Mouse (Mus musculus): Measurements from ENCODE around the gene Cntn5. TPM values are rescaled to one million over a fixed set of nuclear protein-coding genes. Genes with fewer than 3 reads are reported as not detected.

Gene Cntn5
- total and polyA plus RNA-seq, 2 experiments from 2014 or later, result 23.7 to 24.8 TPM

GRCm38 (mm10) chr9:10350909-10351655 lies 553.5 kb downstream of the Cntn5 start:
- no peak overlapping the region for H3K4me2 ChIP-seq (ENCODE audit: low read depth, low read length, poor library complexity, severe bottlenecking)
- no peak for DNase-seq (ENCODE audit: low spot score)
- H3K27me3 ChIP-seq (ENCODE audit: insufficient read depth, low read length), result no peaks in the 10 kb centered on the region
- H3K4me3 ChIP-seq (ENCODE audit: low read depth, low read length), result no peak overlapping the region
- H3K36me3 ChIP-seq (ENCODE audit: insufficient read depth, low read length), result no peaks in the 10 kb centered on the region
- no peaks in the 10 kb centered on the region for H3K9me3 ChIP-seq (ENCODE audit: low read length)
- no peak for TF ChIP-seq CTCF (IDR thresholded peaks at IDR 0.05)
- H3K4me1 ChIP-seq (ENCODE audit: insufficient read depth, low read length), result no peaks in the 10 kb centered on the region
- ATAC-seq (ENCODE audit: low FRiP score), result no peak
- no peak overlapping the region for H3K27ac ChIP-seq (ENCODE audit: low read depth, low read length)
- no peak overlapping the region for H3K9ac ChIP-seq (replicated peaks; ENCODE audit: low read length, poor library complexity, severe bottlenecking)
- WGBS, result 77% methylated on average over 4 of the region's 4 CpGs

- Histone ChIP-seq H3K9me3 (ENCODE audit: low read length) (no peaks in the 10 kb centered on the region), H3K4me3 (ENCODE audit: low read depth, low read length) (no peak overlapping the region), H3K4me1 (ENCODE audit: insufficient read depth, low read length) (no peaks in the 10 kb centered on the region), H3K27ac (ENCODE audit: low read depth, low read length) (no peak overlapping the region), H3K9ac (replicated peaks; ENCODE audit: low read length, poor library complexity, severe bottlenecking) (no peak overlapping the region), H3K36me3 (ENCODE audit: insufficient read depth, low read length) (no peaks in the 10 kb centered on the region), H3K4me2 (ENCODE audit: low read depth, low read length, poor library complexity, severe bottlenecking) (no peak overlapping the region), H3K27me3 (ENCODE audit: insufficient read depth, low read length) (no peaks in the 10 kb centered on the region)
- TF ChIP-seq CTCF (IDR thresholded peaks at IDR 0.05), result no peak
- ATAC-seq (ENCODE audit: low FRiP score), result no peak
- WGBS, result 91% methylated on average over 9 of the region's 11 CpGs
- no peak for DNase-seq (ENCODE audit: low spot score)
Measured at GRCm38 (mm10) chr9:10348741-10349140, 555.8 kb downstream of the Cntn5 start.

DNA sequence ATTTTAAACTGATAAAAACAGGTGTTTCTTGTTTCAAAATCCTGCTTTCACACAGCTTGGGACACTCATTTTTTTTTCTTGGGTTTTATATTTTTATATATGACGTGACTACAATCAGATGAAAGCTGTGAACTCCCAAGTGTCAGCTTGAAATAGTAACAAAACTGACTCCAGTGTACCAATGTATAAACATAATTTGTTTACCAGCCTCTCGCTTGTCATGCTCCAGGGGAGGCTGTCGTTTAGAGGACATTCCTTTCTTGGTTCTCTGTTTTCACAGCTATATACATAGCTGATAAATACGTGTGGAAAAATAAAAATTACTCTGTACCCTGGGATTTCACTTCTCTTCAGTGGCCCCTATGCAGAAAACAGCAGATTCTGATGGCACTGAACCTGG lies 556.4 kb downstream of the Cntn5 start:
- Histone ChIP-seq H3K9ac (replicated peaks; ENCODE audit: low read length, poor library complexity, severe bottlenecking) (no peak overlapping the region), H3K27me3 (ENCODE audit: insufficient read depth, low read length) (no peaks in the 10 kb centered on the region), H3K4me3 (ENCODE audit: low read depth, low read length) (no peak overlapping the region), H3K36me3 (ENCODE audit: insufficient read depth, low read length) (no peaks in the 10 kb centered on the region), H3K27ac (ENCODE audit: low read depth, low read length) (no peak overlapping the region), H3K9me3 (ENCODE audit: low read length) (no peaks in the 10 kb centered on the region), H3K4me2 (ENCODE audit: low read depth, low read length, poor library complexity, severe bottlenecking) (no peak overlapping the region), H3K4me1 (ENCODE audit: insufficient read depth, low read length) (no peaks in the 10 kb centered on the region)
- DNase-seq (ENCODE audit: low spot score) (no peak), ATAC-seq (ENCODE audit: low FRiP score) (no peak)
- 74% methylated on average over 4 of the region's 4 CpGs for WGBS
- no peak for TF ChIP-seq CTCF (IDR thresholded peaks at IDR 0.05)

- Histone ChIP-seq H3K27me3 (ENCODE audit: insufficient read depth, low read length) (no peaks in the 10 kb centered on the region), H3K9me3 (ENCODE audit: low read length) (no peaks in the 10 kb centered on the region), H3K9ac (replicated peaks; ENCODE audit: low read length, poor library complexity, severe bottlenecking) (no peak overlapping the region), H3K4me1 (ENCODE audit: insufficient read depth, low read length) (no peaks in the 10 kb centered on the region), H3K27ac (ENCODE audit: low read depth, low read length) (no peak overlapping the region), H3K4me2 (ENCODE audit: low read depth, low read length, poor library complexity, severe bottlenecking) (no peak overlapping the region), H3K4me3 (ENCODE audit: low read depth, low read length) (no peak overlapping the region), H3K36me3 (ENCODE audit: insufficient read depth, low read length) (no peaks in the 10 kb centered on the region)
- TF ChIP-seq CTCF (IDR thresholded peaks at IDR 0.05), result no peak
- ATAC-seq (ENCODE audit: low FRiP score) (no peak), DNase-seq (ENCODE audit: low spot score) (no peak)
Measured at GRCm38 (mm10) chr9:10340751-10341150, 563.8 kb downstream of the Cntn5 start.

- no peak for TF ChIP-seq CTCF (IDR thresholded peaks at IDR 0.05)
- 68% methylated on average over 1 of the region's 1 CpGs for WGBS
- no peaks in the 10 kb centered on the region for H3K27me3 ChIP-seq (ENCODE audit: insufficient read depth, low read length)
- H3K9me3 ChIP-seq (ENCODE audit: low read length), result no peaks in the 10 kb centered on the region
- ATAC-seq (ENCODE audit: low FRiP score) (no peak), DNase-seq (ENCODE audit: low spot score) (no peak)
- H3K9ac ChIP-seq (replicated peaks; ENCODE audit: low read length, poor library complexity, severe bottlenecking), result no peak overlapping the region
- no peaks in the 10 kb centered on the region for H3K4me1 ChIP-seq (ENCODE audit: insufficient read depth, low read length)
- no peak overlapping the region for H3K27ac ChIP-seq (ENCODE audit: low read depth, low read length)
- H3K4me3 ChIP-seq (ENCODE audit: low read depth, low read length), result no peak overlapping the region
- H3K36me3 ChIP-seq (ENCODE audit: insufficient read depth, low read length), result no peaks in the 10 kb centered on the region
- H3K4me2 ChIP-seq (ENCODE audit: low read depth, low read length, poor library complexity, severe bottlenecking), result no peak overlapping the region
Measured at GRCm38 (mm10) chr9:10339716-10340115, 564.9 kb downstream of the Cntn5 start.

- no peaks in the 10 kb centered on the region for H3K4me1 ChIP-seq (ENCODE audit: insufficient read depth, low read length)
Measured at GRCm38 (mm10) chr9:10324697-10325368, 579.7 kb downstream of the Cntn5 start.

More at GRCm38 (mm10) chr9:10324697-10325368, 579.7 kb downstream of the Cntn5 start:
- Histone ChIP-seq H3K9ac (replicated peaks; ENCODE audit: low read length, poor library complexity, severe bottlenecking) (no peak overlapping the region), H3K27ac (ENCODE audit: low read depth, low read length) (no peak overlapping the region), H3K36me3 (ENCODE audit: insufficient read depth, low read length) (no peaks in the 10 kb centered on the region), H3K4me2 (ENCODE audit: low read depth, low read length, poor library complexity, severe bottlenecking) (no peak overlapping the region), H3K4me3 (ENCODE audit: low read depth, low read length) (no peak overlapping the region), H3K27me3 (ENCODE audit: insufficient read depth, low read length) (no peaks in the 10 kb centered on the region), H3K9me3 (ENCODE audit: low read length) (no peaks in the 10 kb centered on the region)
- ATAC-seq (ENCODE audit: low FRiP score) (no peak), DNase-seq (ENCODE audit: low spot score) (peak; percentile 46)
- TF ChIP-seq CTCF (IDR thresholded peaks at IDR 0.05), result peak; percentile 65
- WGBS, result 48% methylated on average over 7 of the region's 7 CpGs
